Mouse (Mus musculus): ENCODE measurements at regions not wholly inside any gene's neighbourhood (a gene's known extent, or its start where the extent isn't known, plus 50 kb on each side); places are given as distances from the start of the nearest gene placed in this dataset.

DNA sequence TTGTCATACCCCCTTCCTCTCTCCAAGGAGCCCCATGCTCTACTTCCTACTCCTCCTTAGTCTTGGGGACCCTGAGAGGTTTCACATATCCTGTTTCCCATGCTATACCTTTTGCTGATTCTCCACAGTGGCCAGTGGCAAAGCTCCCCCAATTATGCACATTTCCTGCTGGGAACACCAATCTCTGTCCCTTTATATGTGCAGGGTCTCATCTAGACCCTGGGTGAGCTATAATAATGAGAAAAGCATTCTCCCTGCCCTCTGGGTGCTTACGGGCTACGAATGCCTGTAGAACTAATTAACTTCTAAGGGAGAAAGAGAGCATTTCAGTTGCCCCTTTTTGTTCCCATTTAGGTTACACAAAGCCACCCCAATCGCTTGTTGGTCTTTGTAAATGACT is 116.6 kb downstream of the Nedd1 start:
- Histone ChIP-seq H3K79me3 (ENCODE audit: low read depth) (no peaks in the 10 kb centered on the region), H3K27me3 (ENCODE audit: control insufficient read depth, insufficient read depth, insufficient read length) (no peaks in the 10 kb centered on the region), H3K79me2 (ENCODE audit: control insufficient read depth, insufficient read depth) (no peaks in the 10 kb centered on the region), H3K4me3 (ENCODE audit: insufficient read depth, poor library complexity, severe bottlenecking) (no peak overlapping the region), H3K36me3 (ENCODE audit: control insufficient read depth, insufficient read depth) (no peaks in the 10 kb centered on the region), H3ac (ENCODE audit: control insufficient read depth, insufficient read length, low read depth) (no peak overlapping the region)
- no peak for TF ChIP-seq USF1 (IDR thresholded peaks at IDR 0.05; ENCODE audit: low read depth)
- no peak for TF ChIP-seq CEBPB (IDR thresholded peaks at IDR 0.05; ENCODE audit: low read depth)
- no peak for TF ChIP-seq MYOG (IDR thresholded peaks at IDR 0.05; ENCODE audit: control insufficient read depth, extremely low read depth, insufficient read length)
- TF ChIP-seq FOSL1 (IDR thresholded peaks at IDR 0.05; ENCODE audit: insufficient read depth, low read length, poor library complexity, severe bottlenecking): no peak
- no peak for TF ChIP-seq CTCF (IDR thresholded peaks at IDR 0.05; ENCODE audit: control insufficient read depth, insufficient read depth, insufficient read length)
- no peak for TF ChIP-seq MAX (IDR thresholded peaks at IDR 0.05)
- TF ChIP-seq MYOD1 (IDR thresholded peaks at IDR 0.05; ENCODE audit: control insufficient read depth, insufficient read length, low read depth): no peak

- H3K27me3 ChIP-seq (ENCODE audit: control insufficient read depth, insufficient read depth, insufficient read length): no peaks in the 10 kb centered on the region
- no peak overlapping the region for H3K4me3 ChIP-seq (ENCODE audit: insufficient read depth, poor library complexity, severe bottlenecking)
- H3ac ChIP-seq (ENCODE audit: control insufficient read depth, insufficient read length, low read depth): no peak overlapping the region
- no peaks in the 10 kb centered on the region for H3K36me3 ChIP-seq (ENCODE audit: control insufficient read depth, insufficient read depth)
- H3K79me2 ChIP-seq (ENCODE audit: control insufficient read depth, insufficient read depth): no peaks in the 10 kb centered on the region
- no peak for TF ChIP-seq MYOG (IDR thresholded peaks at IDR 0.05; ENCODE audit: control insufficient read depth, extremely low read depth, insufficient read length)
- no peak for TF ChIP-seq USF1 (IDR thresholded peaks at IDR 0.05; ENCODE audit: low read depth)
- no peak for TF ChIP-seq MAX (IDR thresholded peaks at IDR 0.05)
- no peak for TF ChIP-seq CTCF (IDR thresholded peaks at IDR 0.05; ENCODE audit: control insufficient read depth, insufficient read depth, insufficient read length)
- no peak for TF ChIP-seq MYOD1 (IDR thresholded peaks at IDR 0.05; ENCODE audit: control insufficient read depth, insufficient read length, low read depth)
- TF ChIP-seq FOSL1 (IDR thresholded peaks at IDR 0.05; ENCODE audit: insufficient read depth, low read length, poor library complexity, severe bottlenecking): no peak
- TF ChIP-seq CEBPB (IDR thresholded peaks at IDR 0.05; ENCODE audit: low read depth): no peak
- no peaks in the 10 kb centered on the region for H3K79me3 ChIP-seq (ENCODE audit: low read depth)
Measured at GRCm38 (mm10) chr10:92600116-92600515, 122.1 kb downstream of the Nedd1 start.

DNA sequence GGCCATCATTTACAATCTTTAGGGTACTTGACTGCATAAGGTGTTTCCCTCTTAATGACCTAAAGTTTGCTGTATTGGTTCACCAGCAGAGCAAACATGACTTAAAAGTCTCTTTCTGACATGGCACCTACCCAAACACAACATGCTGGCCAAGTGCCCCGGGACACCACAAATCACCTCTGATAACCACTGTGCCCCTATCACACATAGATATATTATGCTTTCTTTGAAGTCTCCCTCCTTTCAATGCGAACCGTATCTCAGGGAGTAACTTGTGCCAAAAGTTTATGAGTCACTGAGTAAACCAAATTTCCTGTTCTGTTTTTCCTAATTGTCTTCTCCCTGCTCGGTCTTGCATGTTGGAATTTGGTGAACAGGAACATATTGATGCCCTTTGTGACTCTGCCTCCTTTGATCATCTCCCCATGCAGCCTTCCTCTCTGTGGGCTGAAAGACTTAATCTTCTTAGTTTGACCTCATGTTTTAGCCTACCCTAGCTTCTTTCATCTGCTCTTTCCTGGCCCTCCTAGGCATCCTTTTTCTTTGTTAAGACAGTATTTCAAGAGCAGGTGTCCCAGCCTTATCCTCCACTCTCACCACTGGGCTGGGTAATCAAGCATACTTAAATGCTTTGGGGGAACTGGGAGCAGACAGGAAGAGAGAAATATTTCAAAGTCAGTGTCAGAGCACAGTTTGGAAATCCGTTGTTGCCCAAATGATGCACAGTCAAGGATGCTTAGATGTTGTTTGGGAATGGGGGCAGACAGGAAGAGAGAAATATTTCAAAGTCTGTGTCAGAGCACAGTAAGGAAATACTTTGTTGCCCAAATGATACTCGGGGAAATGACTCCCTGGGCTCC is 126.5 kb downstream of the Nedd1 start:
- Histone ChIP-seq H3ac (ENCODE audit: control insufficient read depth, insufficient read length, low read depth) (no peak overlapping the region), H3K27me3 (ENCODE audit: control insufficient read depth, insufficient read depth, insufficient read length) (no peaks in the 10 kb centered on the region), H3K36me3 (ENCODE audit: control insufficient read depth, insufficient read depth) (no peaks in the 10 kb centered on the region), H3K79me3 (ENCODE audit: low read depth) (no peaks in the 10 kb centered on the region), H3K4me3 (ENCODE audit: insufficient read depth, poor library complexity, severe bottlenecking) (no peak overlapping the region), H3K79me2 (ENCODE audit: control insufficient read depth, insufficient read depth) (no peaks in the 10 kb centered on the region)
- no peak for TF ChIP-seq MYOG (IDR thresholded peaks at IDR 0.05; ENCODE audit: control insufficient read depth, extremely low read depth, insufficient read length)
- no peak for TF ChIP-seq MAX (IDR thresholded peaks at IDR 0.05)
- TF ChIP-seq MYOD1 (IDR thresholded peaks at IDR 0.05; ENCODE audit: control insufficient read depth, insufficient read length, low read depth): no peak
- no peak for TF ChIP-seq CTCF (IDR thresholded peaks at IDR 0.05; ENCODE audit: control insufficient read depth, insufficient read depth, insufficient read length)
- no peak for TF ChIP-seq USF1 (IDR thresholded peaks at IDR 0.05; ENCODE audit: low read depth)
- no peak for TF ChIP-seq CEBPB (IDR thresholded peaks at IDR 0.05; ENCODE audit: low read depth)
- TF ChIP-seq FOSL1 (IDR thresholded peaks at IDR 0.05; ENCODE audit: insufficient read depth, low read length, poor library complexity, severe bottlenecking): no peak

- H3K27me3 ChIP-seq (ENCODE audit: control insufficient read depth, insufficient read depth, insufficient read length): no peaks in the 10 kb centered on the region
- no peaks in the 10 kb centered on the region for H3K79me2 ChIP-seq (ENCODE audit: control insufficient read depth, insufficient read depth)
- TF ChIP-seq MAX (IDR thresholded peaks at IDR 0.05): no peak
- TF ChIP-seq MYOG (IDR thresholded peaks at IDR 0.05; ENCODE audit: control insufficient read depth, extremely low read depth, insufficient read length): no peak
- TF ChIP-seq CTCF (IDR thresholded peaks at IDR 0.05; ENCODE audit: control insufficient read depth, insufficient read depth, insufficient read length): no peak
- no peak for TF ChIP-seq FOSL1 (IDR thresholded peaks at IDR 0.05; ENCODE audit: insufficient read depth, low read length, poor library complexity, severe bottlenecking)
- no peaks in the 10 kb centered on the region for H3K79me3 ChIP-seq (ENCODE audit: low read depth)
- no peak overlapping the region for H3K4me3 ChIP-seq (ENCODE audit: insufficient read depth, poor library complexity, severe bottlenecking)
- no peak overlapping the region for H3ac ChIP-seq (ENCODE audit: control insufficient read depth, insufficient read length, low read depth)
- H3K36me3 ChIP-seq (ENCODE audit: control insufficient read depth, insufficient read depth): no peaks in the 10 kb centered on the region
Measured at GRCm38 (mm10) chr10:92593947-92594460, 128.2 kb downstream of the Nedd1 start.

- Histone ChIP-seq H3K27me3 (ENCODE audit: control insufficient read depth, insufficient read depth, insufficient read length) (no peaks in the 10 kb centered on the region), H3K36me3 (ENCODE audit: control insufficient read depth, insufficient read depth) (no peaks in the 10 kb centered on the region), H3K4me3 (ENCODE audit: insufficient read depth, poor library complexity, severe bottlenecking) (no peak overlapping the region), H3K79me3 (ENCODE audit: low read depth) (no peaks in the 10 kb centered on the region), H3K79me2 (ENCODE audit: control insufficient read depth, insufficient read depth) (no peaks in the 10 kb centered on the region), H3ac (ENCODE audit: control insufficient read depth, insufficient read length, low read depth) (no peak overlapping the region)
- TF ChIP-seq MYOG (IDR thresholded peaks at IDR 0.05; ENCODE audit: control insufficient read depth, extremely low read depth, insufficient read length) (no peak), CTCF (IDR thresholded peaks at IDR 0.05; ENCODE audit: control insufficient read depth, insufficient read depth, insufficient read length) (no peak), MAX (IDR thresholded peaks at IDR 0.05) (no peak), USF1 (IDR thresholded peaks at IDR 0.05; ENCODE audit: low read depth) (no peak), CEBPB (IDR thresholded peaks at IDR 0.05; ENCODE audit: low read depth) (peak; percentile 9), FOSL1 (IDR thresholded peaks at IDR 0.05; ENCODE audit: insufficient read depth, low read length, poor library complexity, severe bottlenecking) (no peak), MYOD1 (IDR thresholded peaks at IDR 0.05; ENCODE audit: control insufficient read depth, insufficient read length, low read depth) (no peak)
Measured at GRCm38 (mm10) chr10:92578872-92579271, 143.3 kb downstream of the Nedd1 start.
